27 mouse cellular contexts compared by ENCODE assay signal in genomic region chr1:72336780-72337179, GRCm38 (mm10). TPM values are rescaled to one million over a fixed set of nuclear protein-coding genes. Genes with fewer than 3 reads are reported as not detected.
DNase-seq lines count a peak whose midpoint lies in the region; ATAC-seq and TF ChIP-seq lines count a peak whose summit lies in the region.
"Had no signal": no experiment of that assay in that cellular context is flagged by ENCODE, and none has a peak within 500 bp of the region (broad histone marks: within the 10 kb centered on the region; RNA-seq: fewer than 3 reads in every experiment).

No protein-coding gene starts in this region.

- ATAC-seq in intestine, postnatal 0 days: no peak
- ATAC-seq: forebrain, embryonic 16.5 days; midbrain, embryonic 15.5 days had no signal

- intact Hi-C loops in left cerebral cortex, postnatal 25 days (cut with DNase I): no loop called here

- H3K9me3 ChIP-seq in intestine, postnatal 0 days (ENCODE audit: control insufficient read depth): no peaks in the 10 kb centered on the region
- H3K9me3 ChIP-seq: forebrain, embryonic 10.5 days; hindbrain, embryonic 15.5 days; limb, embryonic 15.5 days; lung, embryonic 15.5 days; midbrain, embryonic 15.5 days; neural tube, embryonic 12.5 days had no signal

- no peak overlapping the region for H3K4me2 ChIP-seq in intestine, postnatal 0 days (replicated peaks; ENCODE audit: low read depth)
- H3K4me2 ChIP-seq: heart, embryonic 11.5 days; hindbrain, embryonic 15.5 days; limb, embryonic 15.5 days; lung, embryonic 15.5 days; midbrain, embryonic 15.5 days; neural tube, embryonic 12.5 days had no signal

- TF ChIP-seq CTCF in lung, adult 2 months (IDR thresholded peaks at IDR 0.05; ENCODE audit: insufficient read depth, low read length): no peak
- TF ChIP-seq CTCF in intestine, postnatal 0 days (IDR thresholded peaks at IDR 0.05; ENCODE audit: low read depth): no peak

- peak; percentile 11 for DNase-seq in layer of hippocampus, adult 11-12 months (ENCODE audit: low spot score)
- DNase-seq in layer of hippocampus, postnatal 10 days (ENCODE audit: low spot score in 2 of 2): no peak
- peak; percentile 67 for DNase-seq in right cerebral cortex, adult 18-20 months
- no peak for DNase-seq in right cerebral cortex, postnatal 4 days
- peak; percentile 20 to 76 for DNase-seq in left cerebral cortex, postnatal 25 days (ENCODE audit: low spot score in 2 of 2)
- no peak for DNase-seq in lung, adult 2 months
- DNase-seq: adrenal gland, postnatal 25 days; cerebellum, postnatal 10 days; gastrocnemius, postnatal 10 days; kidney, adult 8-10 months; kidney, postnatal 14 days; lung, postnatal 4 days had no signal

- no peak overlapping the region for H3K4me3 ChIP-seq in lung, adult 2 months (replicated peaks; ENCODE audit: extremely low read depth, low read depth, low read length)
- no peak overlapping the region for H3K4me3 ChIP-seq in intestine, postnatal 0 days (ENCODE audit: low read depth, low read length)
- H3K4me3 ChIP-seq: forebrain, embryonic 10.5 days; hindbrain, embryonic 15.5 days; limb, embryonic 15.5 days; lung, embryonic 15.5 days; midbrain, embryonic 15.5 days; neural tube, embryonic 12.5 days had no signal

- peaks cover 51% of the 10 kb centered on the region for H3K36me3 ChIP-seq in intestine, postnatal 0 days (ENCODE audit: control insufficient read depth, insufficient read depth)

- no peak overlapping the region for H3K27ac ChIP-seq in intestine, postnatal 0 days (ENCODE audit: low read depth, low read length)
- H3K27ac ChIP-seq: forebrain, embryonic 10.5 days; hindbrain, embryonic 15.5 days; limb, embryonic 15.5 days; liver, embryonic 14.5 days; lung, embryonic 15.5 days; midbrain, embryonic 15.5 days; neural tube, embryonic 12.5 days; stomach, postnatal 0 days had no signal

- TF ChIP-seq POLR2A in lung, adult 2 months (IDR thresholded peaks at IDR 0.05; ENCODE audit: borderline replicate concordance, extremely low read depth, low read depth, low read length): no peak

- H3K9ac ChIP-seq in intestine, postnatal 0 days (ENCODE audit: low read depth, low read length): no peak overlapping the region
- H3K9ac ChIP-seq: hindbrain, embryonic 15.5 days; limb, embryonic 15.5 days; liver, embryonic 14.5 days; lung, embryonic 15.5 days; midbrain, embryonic 15.5 days; neural tube, embryonic 12.5 days had no signal

- H3K4me1 ChIP-seq in lung, adult 2 months (ENCODE audit: control insufficient read depth, insufficient read depth, low read length): no peaks in the 10 kb centered on the region
- H3K4me1 ChIP-seq in intestine, postnatal 0 days (replicated peaks; ENCODE audit: control insufficient read depth, insufficient read depth, low read length): no peaks in the 10 kb centered on the region
- H3K4me1 ChIP-seq: forebrain, embryonic 10.5 days; hindbrain, embryonic 15.5 days; limb, embryonic 15.5 days; lung, embryonic 15.5 days; midbrain, embryonic 15.5 days; neural tube, embryonic 12.5 days had no signal

- H3K27me3 ChIP-seq in intestine, postnatal 0 days (replicated peaks; ENCODE audit: control insufficient read depth, insufficient read depth, low read length): no peaks in the 10 kb centered on the region
- H3K27me3 ChIP-seq: hindbrain, embryonic 15.5 days; limb, embryonic 15.5 days; lung, embryonic 15.5 days; midbrain, embryonic 15.5 days; neural tube, embryonic 12.5 days had no signal

- 96% methylated on average over 8 of the region's 8 CpGs for WGBS in lung, adult 2 months
- 94% methylated on average over 8 of the region's 8 CpGs for WGBS in intestine, postnatal 0 days

RNA-seq across cellular contexts. Expression of gene Xrcc5, which starts 29.6 kb away (rescaled TPM):
- 10 to 100 TPM; 10.5 to 13.9 TPM for total RNA-seq in layer of hippocampus, postnatal 10 days (2021)
- 10 to 100 TPM; 12.7 to 15.2 TPM for total RNA-seq in left cerebral cortex, postnatal 25 days (2021)
- 2.3 and 3.6 TPM in 2 replicates for polyA plus RNA-seq in lung, adult 2 months (2012; rRNA removed)
- 14.0 and 14.3 TPM in 2 replicates for polyA plus RNA-seq in intestine, postnatal 0 days (2015; fragmentation: Nextera tagmentation; extraction: Ambion mirVana)

RNA-seq across cellular contexts. Expression of gene Tmem169, which starts 52.6 kb away (rescaled TPM):
- total RNA-seq in layer of hippocampus, postnatal 10 days (2021): 10 to 100 TPM; 35.5 to 41.4 TPM
- total RNA-seq in left cerebral cortex, postnatal 25 days (2021): 10 to 100 TPM; 21.4 to 25.3 TPM
- polyA plus RNA-seq in lung, adult 2 months (2012; rRNA removed): 0.03 and 0.05 TPM in 2 replicates
- 1.3 TPM in 2 replicates for polyA plus RNA-seq in intestine, postnatal 0 days (2015; fragmentation: Nextera tagmentation; extraction: Ambion mirVana)
- total RNA-seq: granulocyte monocyte progenitor cell, adult 5-6 weeks; hematopoietic stem cell, adult 5-6 weeks; megakaryocyte-erythroid progenitor cell, adult 5-6 weeks had no signal
- polyA plus RNA-seq: heart, postnatal 0 days had no signal

RNA-seq across cellular contexts. Expression of gene Pecr, which starts 52.7 kb away (rescaled TPM):
- total RNA-seq in layer of hippocampus, postnatal 10 days (2021): 1 to 10 TPM; 4.8 to 6.4 TPM
- 1 to 10 TPM; 3.3 to 4.1 TPM for total RNA-seq in left cerebral cortex, postnatal 25 days (2021)
- polyA plus RNA-seq in lung, adult 2 months (2012; rRNA removed): 3.7 and 4.6 TPM in 2 replicates
- polyA plus RNA-seq in intestine, postnatal 0 days (2015; fragmentation: Nextera tagmentation; extraction: Ambion mirVana): 67.9 and 88.6 TPM in 2 replicates

Comparison
In these comparisons a context has a peak if more than half of its experiments do, and no peak if none do; other contexts are left out.
1. DNase-seq: peak in layer of hippocampus, adult 11-12 months (single experiment), right cerebral cortex, adult 18-20 months (single experiment) and left cerebral cortex, postnatal 25 days (2 of 2); none in layer of hippocampus, postnatal 10 days (0 of 2), right cerebral cortex, postnatal 4 days (single experiment) and lung, adult 2 months (single experiment).